Mouse (Mus musculus) kidney, postnatal 14 days (tissue): ENCODE measurements around the gene Kazn.
A peak's percentile ranks its signal among the peaks of the same experiment; 100 is the strongest.

ENCODE experiments used
- DNase-seq: peaks from one replicate; pipeline ENCODE4 v3.0.0; 2022; ENCODE audit warnings: mixed read lengths

Gene Kazn

GRCm38 (mm10) chr4:142098303-142098702, 140.9 kb downstream of the Kazn start:
- peak; percentile 90 for DNase-seq

GRCm38 (mm10) chr4:142097871-142098270, 141.3 kb downstream of the Kazn start:
- peak; percentile 55 for DNase-seq

GRCm38 (mm10) chr4:142095513-142096241, 143.5 kb downstream of the Kazn start:
- peak; percentile 77 for DNase-seq

GRCm38 (mm10) chr4:142094386-142094785, 144.8 kb downstream of the Kazn start:
- no peak for DNase-seq

- DNase-seq: no peak
These were observed 148.1 kb downstream of the Kazn start for GRCm38 (mm10) chr4:142091100-142091499.

- no peak for DNase-seq
These were observed 149.2 kb downstream of the Kazn start for GRCm38 (mm10) chr4:142089966-142090365.

GRCm38 (mm10) chr4:142088836-142089235, 150.4 kb downstream of the Kazn start:
- DNase-seq: no peak

GRCm38 (mm10) chr4:142088409-142088808, 150.8 kb downstream of the Kazn start:
- no peak for DNase-seq

- peak; percentile 68 for DNase-seq
These were observed 154.2 kb downstream of the Kazn start for GRCm38 (mm10) chr4:142084936-142085563.

- DNase-seq: peak; percentile 89
These were observed 154.9 kb downstream of the Kazn start, which contains the start of gene Tmem51 for GRCm38 (mm10) chr4:142084131-142084899. Tmem51 (minus strand) TSS chr4:142084304.

GRCm38 (mm10) chr4:142083762-142084130, 155.5 kb downstream of the Kazn start:
- peak; percentile 89 for DNase-seq

- DNase-seq: no peak
These were observed 156.0 kb downstream of the Kazn start for GRCm38 (mm10) chr4:142083193-142083592.

GRCm38 (mm10) chr4:142082703-142083102, 156.5 kb downstream of the Kazn start:
- DNase-seq: no peak

- DNase-seq: peak; percentile 82
These were observed 157.4 kb downstream of the Kazn start for GRCm38 (mm10) chr4:142081631-142082283.

GRCm38 (mm10) chr4:142080901-142081630, 158.1 kb downstream of the Kazn start:
- peak; percentile 73 for DNase-seq

- DNase-seq: no peak
These were observed 158.8 kb downstream of the Kazn start for GRCm38 (mm10) chr4:142080487-142080767.

GRCm38 (mm10) chr4:142079629-142080486, 159.3 kb downstream of the Kazn start:
- DNase-seq: no peak

- DNase-seq: peak; percentile 82
These were observed 161.5 kb downstream of the Kazn start for GRCm38 (mm10) chr4:142077572-142078271.

- no peak for DNase-seq
These were observed 162.3 kb downstream of the Kazn start for GRCm38 (mm10) chr4:142076883-142077282.

- no peak for DNase-seq
These were observed 163.3 kb downstream of the Kazn start for GRCm38 (mm10) chr4:142075931-142076330.
